Mouse (Mus musculus): ENCODE measurements around the gene Vamp1. TPM values are rescaled to one million over a fixed set of nuclear protein-coding genes. Genes with fewer than 3 reads are reported as not detected.

The Vamp1 gene
- total and polyA plus RNA-seq, 3 experiments = 1.5 to 5.5 TPM; not detected in 1

DNA sequence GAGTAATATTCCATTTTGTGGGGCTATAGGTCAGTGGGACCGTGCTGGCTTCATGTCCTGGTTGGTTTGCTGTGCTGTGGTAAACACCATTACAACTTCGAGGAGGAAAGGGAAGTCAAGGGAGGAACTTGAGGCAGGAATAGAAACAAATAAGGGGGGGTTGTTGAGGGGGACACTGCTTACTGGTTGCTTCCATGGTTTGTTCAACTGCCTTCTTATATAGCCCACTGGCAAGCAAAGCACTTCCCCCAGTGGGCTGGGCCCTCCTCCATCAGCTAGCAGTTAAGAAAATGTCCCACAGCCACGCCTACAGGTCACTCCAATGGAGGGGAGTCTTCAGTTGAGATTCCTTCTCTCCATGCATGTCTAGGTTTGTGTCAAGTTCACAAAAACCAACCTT is 36.9 kb downstream of the Vamp1 start:
- Histone ChIP-seq H3K36me3 (ENCODE audit: control insufficient read depth in 1 of 2, insufficient read depth in 2 of 2, low read length in 2 of 2) (peaks cover 0 to 23% of the 10 kb centered on the region in 2 experiments; a peak in 2 of 4 replicates), H3K27me3 (ENCODE audit: control insufficient read depth in 1 of 2, insufficient read depth in 2 of 2, low read length in 2 of 2) (no peaks in the 10 kb centered on the region), H3K9ac (ENCODE audit: control insufficient read depth, low read depth, low read length, poor library complexity, severe bottlenecking) (no peak overlapping the region), H3K27ac (ENCODE audit: control insufficient read depth, low read depth, low read length) (no peak overlapping the region), H3K4me3 (ENCODE audit: control insufficient read depth in 1 of 2, insufficient read depth in 1 of 2, low read depth in 2 of 2, low read length in 2 of 2) (no peak overlapping the region), H3K9me3 (replicated peaks; ENCODE audit: insufficient read depth, low read length) (no peaks in the 10 kb centered on the region), H3K79me2 (ENCODE audit: control insufficient read depth, insufficient read depth, low read length, poor library complexity) (no peaks in the 10 kb centered on the region), H3K4me1 (ENCODE audit: control insufficient read depth in 1 of 2, insufficient read depth in 2 of 2, low read length in 2 of 2) (peaks cover 19 to 22% of the 10 kb centered on the region in 2 experiments; a peak in 3 of 4 replicates)
- DNase-seq (ENCODE audit: low read depth, low spot score) = no peak
- no peak for TF ChIP-seq CHD1 (IDR thresholded peaks at IDR 0.05; ENCODE audit: low read depth, low read length)
- no peak for TF ChIP-seq MXI1 (IDR thresholded peaks at IDR 0.05; ENCODE audit: low read depth, low read length)
- TF ChIP-seq POLR2A (IDR thresholded peaks at IDR 0.05; ENCODE audit: control insufficient read depth in 1 of 2, insufficient read depth in 1 of 2, low read depth in 1 of 2, low read length in 2 of 2, poor library complexity in 1 of 2) = no peak
- TF ChIP-seq MYC (IDR thresholded peaks at IDR 0.05; ENCODE audit: low read depth, low read length) = no peak
- no peak for TF ChIP-seq BHLHE40 (IDR thresholded peaks at IDR 0.05; ENCODE audit: borderline replicate concordance, low read depth, low read length)
- no peak for TF ChIP-seq KAT2A (conservative IDR thresholded peaks at IDR 0.05; ENCODE audit: low read depth, low read length)
- TF ChIP-seq TAL1 (IDR thresholded peaks at IDR 0.05; ENCODE audit: low read length) = no peak
- TF ChIP-seq UBTF (IDR thresholded peaks at IDR 0.05; ENCODE audit: borderline replicate concordance, insufficient read depth, low read depth, low read length) = no peak
- TF ChIP-seq MAZ (IDR thresholded peaks at IDR 0.05; ENCODE audit: low read depth, low read length) = no peak
- no peak for TF ChIP-seq POLR2AphosphoS2 (IDR thresholded peaks at IDR 0.05; ENCODE audit: low read length)
- no peak for TF ChIP-seq ZMIZ1 (IDR thresholded peaks at IDR 0.05; ENCODE audit: low read depth, low read length)
- no peak for TF ChIP-seq ELF1 (IDR thresholded peaks at IDR 0.05; ENCODE audit: low read depth, low read length)
- TF ChIP-seq TBP (IDR thresholded peaks at IDR 0.05; ENCODE audit: low read depth, low read length) = no peak
- no peak for TF ChIP-seq MAFK (IDR thresholded peaks at IDR 0.05; ENCODE audit: borderline replicate concordance, low read depth, low read length)
- no peak for TF ChIP-seq RAD21 (IDR thresholded peaks at IDR 0.05; ENCODE audit: low read depth, low read length)
- no peak for TF ChIP-seq USF1 (IDR thresholded peaks at IDR 0.05; ENCODE audit: low read depth, low read length)
- TF ChIP-seq NRF1 (IDR thresholded peaks at IDR 0.05; ENCODE audit: insufficient read depth, low read depth, low read length, poor library complexity, severe bottlenecking) = no peak
- TF ChIP-seq POLR2AphosphoS5 (IDR thresholded peaks at IDR 0.05; ENCODE audit: borderline replicate concordance, low read depth, low read length) = no peak
- no peak for TF ChIP-seq ZKSCAN1 (IDR thresholded peaks at IDR 0.05; ENCODE audit: low read depth, low read length)

DNA sequence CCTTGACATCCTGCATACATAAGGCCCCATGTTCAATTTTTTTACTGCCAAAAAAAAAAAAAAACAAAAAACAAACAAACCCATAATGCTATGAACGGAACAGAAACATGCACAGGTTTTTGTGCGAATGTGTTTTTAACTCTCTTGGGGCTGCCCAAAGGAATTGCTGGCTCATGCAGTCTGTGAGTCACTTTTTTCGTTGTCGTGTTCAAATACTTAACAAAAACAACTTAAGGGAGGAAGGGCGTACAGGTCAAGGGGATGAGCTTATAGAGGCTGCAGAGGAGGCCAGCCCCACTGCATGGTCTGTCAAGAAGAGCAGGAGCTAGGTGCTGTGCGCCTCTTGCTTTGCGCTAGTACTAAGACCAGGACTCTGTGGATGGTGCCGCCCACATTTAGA is 37.4 kb downstream of the Vamp1 start:
- Histone ChIP-seq H3K4me3 (ENCODE audit: control insufficient read depth in 1 of 2, insufficient read depth in 1 of 2, low read depth in 2 of 2, low read length in 2 of 2) (no peak overlapping the region), H3K27ac (ENCODE audit: control insufficient read depth, low read depth, low read length) (no peak overlapping the region), H3K9me3 (replicated peaks; ENCODE audit: insufficient read depth, low read length) (no peaks in the 10 kb centered on the region), H3K27me3 (ENCODE audit: control insufficient read depth in 1 of 2, insufficient read depth in 2 of 2, low read length in 2 of 2) (no peaks in the 10 kb centered on the region), H3K9ac (ENCODE audit: control insufficient read depth, low read depth, low read length, poor library complexity, severe bottlenecking) (no peak overlapping the region), H3K36me3 (ENCODE audit: control insufficient read depth in 1 of 2, insufficient read depth in 2 of 2, low read length in 2 of 2) (peaks cover 0 to 26% of the 10 kb centered on the region in 2 experiments; a peak in 2 of 4 replicates), H3K79me2 (ENCODE audit: control insufficient read depth, insufficient read depth, low read length, poor library complexity) (no peaks in the 10 kb centered on the region), H3K4me1 (ENCODE audit: control insufficient read depth in 1 of 2, insufficient read depth in 2 of 2, low read length in 2 of 2) (peaks cover 21 to 25% of the 10 kb centered on the region in 2 experiments; a peak in 3 of 4 replicates)
- TF ChIP-seq TCF12 (IDR thresholded peaks at IDR 0.05; ENCODE audit: low read depth, low read length) (no peak), SIN3A (IDR thresholded peaks at IDR 0.05; ENCODE audit: low read length) (no peak), BHLHE40 (IDR thresholded peaks at IDR 0.05; ENCODE audit: borderline replicate concordance, low read depth, low read length) (no peak), ZKSCAN1 (IDR thresholded peaks at IDR 0.05; ENCODE audit: low read depth, low read length) (no peak), GATA1 (IDR thresholded peaks at IDR 0.05; ENCODE audit: low read depth, low read length) (no peak), MAX (IDR thresholded peaks at IDR 0.05; ENCODE audit: low read length) (no peak), CHD1 (IDR thresholded peaks at IDR 0.05; ENCODE audit: low read depth, low read length) (no peak), UBTF (IDR thresholded peaks at IDR 0.05; ENCODE audit: borderline replicate concordance, insufficient read depth, low read depth, low read length) (no peak), CHD2 (IDR thresholded peaks at IDR 0.05; ENCODE audit: low read length) (no peak), CTCF (IDR thresholded peaks at IDR 0.05 in 2 of 3, conservative IDR thresholded peaks at IDR 0.05 in 1 of 3; ENCODE audit: control insufficient read depth in 1 of 3, insufficient read depth in 1 of 3, low read depth in 2 of 3, low read length in 3 of 3, poor library complexity in 1 of 3, severe bottlenecking in 1 of 3) (no peak), TBP (IDR thresholded peaks at IDR 0.05; ENCODE audit: low read depth, low read length) (no peak), E2F4 (IDR thresholded peaks at IDR 0.05; ENCODE audit: borderline replicate concordance, low read depth, low read length) (no peak), EP300 (IDR thresholded peaks at IDR 0.05; ENCODE audit: low read depth in 1 of 2, low read length in 2 of 2) (no peak), GABPA (IDR thresholded peaks at IDR 0.05; ENCODE audit: low read depth, low read length) (no peak)
- DNase-seq (ENCODE audit: low read depth, low spot score) = no peak
